Mouse (Mus musculus): ENCODE results near the gene Fam186b. TPM values are rescaled to one million over a fixed set of nuclear protein-coding genes. Genes with fewer than 3 reads are reported as not detected.

The Fam186b gene
- 0.05 and 0.35 TPM in 2 replicates for polyA plus RNA-seq (2015; fragmentation: Nextera tagmentation; extraction: Ambion mirVana)

- peak within 1 kb of the TSS; percentile 76 for H3K4me2 ChIP-seq
- peak within 1 kb of the TSS; percentile 91 for H3K27ac ChIP-seq
- WGBS: under 1% methylated on average over 16 of the region's 17 CpGs
- H3K9me3 ChIP-seq: no peaks in the 10 kb centered on the region
- peak; percentile 47 for ATAC-seq (ENCODE audit: borderline replicate concordance, extremely low read depth, low FRiP score, low TSS enrichment)
- no peaks in the 10 kb centered on the region for H3K36me3 ChIP-seq
- H3K27me3 ChIP-seq: no peaks in the 10 kb centered on the region
- peak within 1 kb of the TSS; percentile 66 for H3K9ac ChIP-seq
- peaks cover 10% of the 10 kb centered on the region for H3K4me1 ChIP-seq
- H3K4me3 ChIP-seq: peak within 1 kb of the TSS; percentile 76
Measured at GRCm38 (mm10) chr15:99295484-99295981, at the start of gene Fam186b. Gene Fam186b (minus strand): TSS chr15:99295888.

- no peak overlapping the region for H3K4me3 ChIP-seq
- H3K4me2 ChIP-seq: no peak overlapping the region
- H3K27ac ChIP-seq: peak overlapping the region; percentile 91
- H3K9me3 ChIP-seq: no peaks in the 10 kb centered on the region
- H3K27me3 ChIP-seq: no peaks in the 10 kb centered on the region
- no peaks in the 10 kb centered on the region for H3K36me3 ChIP-seq
- H3K9ac ChIP-seq: no peak overlapping the region
- 58% methylated on average over 4 of the region's 4 CpGs for WGBS
- peaks cover 56% of the 10 kb centered on the region for H3K4me1 ChIP-seq
- ATAC-seq (ENCODE audit: borderline replicate concordance, extremely low read depth, low FRiP score, low TSS enrichment): peak; percentile 16; the same call in 1 of the 2 replicates
Measured at GRCm38 (mm10) chr15:99344961-99345360, 49.3 kb upstream of the Fam186b start.

- Histone ChIP-seq H3K4me2 (peak overlapping the region; percentile 7; the same call in 1 of the 2 replicates), H3K36me3 (no peaks in the 10 kb centered on the region), H3K27ac (peak overlapping the region; percentile 91), H3K9ac (no peak overlapping the region), H3K4me1 (peaks cover 55% of the 10 kb centered on the region), H3K4me3 (no peak overlapping the region), H3K27me3 (no peaks in the 10 kb centered on the region), H3K9me3 (no peaks in the 10 kb centered on the region)
- peak; percentile 61 for ATAC-seq (ENCODE audit: borderline replicate concordance, extremely low read depth, low FRiP score, low TSS enrichment)
- 38% methylated on average over 8 of the region's 8 CpGs for WGBS
Measured at GRCm38 (mm10) chr15:99344148-99344870, 48.6 kb upstream of the Fam186b start.

- peak overlapping the region; percentile 91 for H3K27ac ChIP-seq
- WGBS: 19% methylated on average over 5 of the region's 5 CpGs
- H3K36me3 ChIP-seq: no peaks in the 10 kb centered on the region
- H3K4me3 ChIP-seq: no peak overlapping the region
- no peak overlapping the region for H3K9ac ChIP-seq
- no peaks in the 10 kb centered on the region for H3K27me3 ChIP-seq
- peak; percentile 68 for ATAC-seq (ENCODE audit: borderline replicate concordance, extremely low read depth, low FRiP score, low TSS enrichment)
- peak overlapping the region; percentile 7; the same call in 1 of the 2 replicates for H3K4me2 ChIP-seq
- peaks cover 59% of the 10 kb centered on the region for H3K4me1 ChIP-seq
- H3K9me3 ChIP-seq: no peaks in the 10 kb centered on the region
Measured at GRCm38 (mm10) chr15:99343414-99344147, 47.9 kb upstream of the Fam186b start.

- Histone ChIP-seq H3K36me3 (0 out of 2 replicates have a peak, but pooled peaks cover 3% of the 10 kb centered on the region), H3K9me3 (no peaks in the 10 kb centered on the region), H3K27ac (peak overlapping the region; percentile 91; the same call in 1 of the 2 replicates), H3K4me1 (peaks cover 63% of the 10 kb centered on the region), H3K4me3 (no peak overlapping the region), H3K9ac (no peak overlapping the region), H3K4me2 (no peak overlapping the region), H3K27me3 (no peaks in the 10 kb centered on the region)
- ATAC-seq (ENCODE audit: borderline replicate concordance, extremely low read depth, low FRiP score, low TSS enrichment): no peak
- 48% methylated on average over 9 of the region's 9 CpGs for WGBS
Measured at GRCm38 (mm10) chr15:99342194-99342981, 46.7 kb upstream of the Fam186b start.

- 0 out of 2 replicates have a peak, but pooled peaks cover 3% of the 10 kb centered on the region for H3K36me3 ChIP-seq
- no peaks in the 10 kb centered on the region for H3K9me3 ChIP-seq
- peak overlapping the region; percentile 26; the same call in 1 of the 2 replicates for H3K27ac ChIP-seq
- no peak overlapping the region for H3K4me3 ChIP-seq
- H3K27me3 ChIP-seq: no peaks in the 10 kb centered on the region
- H3K9ac ChIP-seq: no peak overlapping the region
- H3K4me1 ChIP-seq: peaks cover 74% of the 10 kb centered on the region
- ATAC-seq (ENCODE audit: borderline replicate concordance, extremely low read depth, low FRiP score, low TSS enrichment): no peak
- no peak overlapping the region for H3K4me2 ChIP-seq
- 68% methylated on average over 3 of the region's 3 CpGs for WGBS
Measured at GRCm38 (mm10) chr15:99341102-99341501, 45.4 kb upstream of the Fam186b start.

- Histone ChIP-seq H3K36me3 (0 out of 2 replicates have a peak, but pooled peaks cover 3% of the 10 kb centered on the region), H3K4me3 (no peak overlapping the region), H3K9me3 (no peaks in the 10 kb centered on the region), H3K4me1 (peaks cover 81% of the 10 kb centered on the region), H3K9ac (no peak overlapping the region), H3K27ac (peak overlapping the region; percentile 46), H3K27me3 (no peaks in the 10 kb centered on the region), H3K4me2 (no peak overlapping the region)
- WGBS: 20% methylated on average over 6 of the region's 6 CpGs
- ATAC-seq (ENCODE audit: borderline replicate concordance, extremely low read depth, low FRiP score, low TSS enrichment): no peak
Measured at GRCm38 (mm10) chr15:99339669-99340068, 44.0 kb upstream of the Fam186b start.

GRCm38 (mm10) chr15:99338916-99339315 lies 43.2 kb upstream of the Fam186b start:
- no peak overlapping the region for H3K4me3 ChIP-seq
- WGBS: 63% methylated on average over 2 of the region's 2 CpGs
- H3K9ac ChIP-seq: no peak overlapping the region
- H3K4me1 ChIP-seq: peaks cover 81% of the 10 kb centered on the region
- no peaks in the 10 kb centered on the region for H3K9me3 ChIP-seq
- ATAC-seq (ENCODE audit: borderline replicate concordance, extremely low read depth, low FRiP score, low TSS enrichment): no peak
- 0 out of 2 replicates have a peak, but pooled peaks cover 3% of the 10 kb centered on the region for H3K36me3 ChIP-seq
- no peak overlapping the region for H3K4me2 ChIP-seq
- H3K27ac ChIP-seq: no peak overlapping the region
- H3K27me3 ChIP-seq: no peaks in the 10 kb centered on the region

GRCm38 (mm10) chr15:99335801-99336320 lies 40.2 kb upstream of the Fam186b start:
- Histone ChIP-seq H3K4me2 (no peak overlapping the region), H3K4me1 (peaks cover 76% of the 10 kb centered on the region), H3K9ac (no peak overlapping the region), H3K36me3 (0 out of 2 replicates have a peak, but pooled peaks cover 3% of the 10 kb centered on the region), H3K4me3 (no peak overlapping the region), H3K27me3 (no peaks in the 10 kb centered on the region), H3K27ac (peak overlapping the region; percentile 18; the same call in 1 of the 2 replicates), H3K9me3 (no peaks in the 10 kb centered on the region)
- ATAC-seq (ENCODE audit: borderline replicate concordance, extremely low read depth, low FRiP score, low TSS enrichment): no peak
- WGBS: 60% methylated on average over 8 of the region's 8 CpGs

GRCm38 (mm10) chr15:99334500-99334899 lies 38.8 kb upstream of the Fam186b start:
- WGBS: 49% methylated on average over 6 of the region's 6 CpGs
- H3K9ac ChIP-seq: no peak overlapping the region
- H3K4me3 ChIP-seq: no peak overlapping the region
- H3K9me3 ChIP-seq: no peaks in the 10 kb centered on the region
- H3K36me3 ChIP-seq: peaks cover 3% of the 10 kb centered on the region; the same call in 1 of the 2 replicates
- no peak overlapping the region for H3K4me2 ChIP-seq
- no peaks in the 10 kb centered on the region for H3K27me3 ChIP-seq
- H3K4me1 ChIP-seq: peaks cover 75% of the 10 kb centered on the region
- H3K27ac ChIP-seq: peak overlapping the region; percentile 98
- no peak for ATAC-seq (ENCODE audit: borderline replicate concordance, extremely low read depth, low FRiP score, low TSS enrichment)

- peak overlapping the region; percentile 7; the same call in 1 of the 2 replicates for H3K9ac ChIP-seq
- peak overlapping the region; percentile 38; the same call in 1 of the 2 replicates for H3K4me2 ChIP-seq
- H3K27me3 ChIP-seq: no peaks in the 10 kb centered on the region
- peaks cover 3% of the 10 kb centered on the region; the same call in 1 of the 2 replicates for H3K36me3 ChIP-seq
- no peaks in the 10 kb centered on the region for H3K9me3 ChIP-seq
- peak overlapping the region; percentile 98 for H3K27ac ChIP-seq
- H3K4me3 ChIP-seq: no peak overlapping the region
- H3K4me1 ChIP-seq: peaks cover 73% of the 10 kb centered on the region
- 52% methylated on average over 3 of the region's 3 CpGs for WGBS
- ATAC-seq (ENCODE audit: borderline replicate concordance, extremely low read depth, low FRiP score, low TSS enrichment): peak; percentile 28
Measured at GRCm38 (mm10) chr15:99333676-99334065, 38.0 kb upstream of the Fam186b start.

Data from lung, embryonic 15.5 days (tissue).